Mouse (Mus musculus) adrenal gland, postnatal 14 days (tissue): ENCODE data around the gene Arhgef19. TPM values are rescaled to one million over a fixed set of nuclear protein-coding genes. Genes with fewer than 3 reads are reported as not detected.

Source experiments
- DNase-seq: peaks from one replicate; pipeline ENCODE4 v3.0.0; 2021; ENCODE audit warnings: mixed read lengths
- long read RNA-seq, 2 experiments: library from polyadenylated mRNA; stranded (forward); transcript quantifications; one replicate each; pipeline ENCODE4 v2.0.0; 2021
- total RNA-seq: library from RNA; stranded (reverse); gene quantifications from 2 replicates; pipeline ENCODE4 v1.2.3, GENCODE M21; 2021

Gene Arhgef19
- 35.9 and 36.8 TPM in 2 replicates for total RNA-seq
- long read RNA-seq, experiment 1, partial matches to known transcripts, result 11 of 70 reads
- long read RNA-seq, experiment 1, other reads (novel, unspliced or antisense), result 59 of 70 reads
- long read RNA-seq, experiment 2, partial matches to known transcripts, result 4 of 39 reads
- long read RNA-seq, experiment 2, other reads (novel, unspliced or antisense), result 35 of 39 reads

DNA sequence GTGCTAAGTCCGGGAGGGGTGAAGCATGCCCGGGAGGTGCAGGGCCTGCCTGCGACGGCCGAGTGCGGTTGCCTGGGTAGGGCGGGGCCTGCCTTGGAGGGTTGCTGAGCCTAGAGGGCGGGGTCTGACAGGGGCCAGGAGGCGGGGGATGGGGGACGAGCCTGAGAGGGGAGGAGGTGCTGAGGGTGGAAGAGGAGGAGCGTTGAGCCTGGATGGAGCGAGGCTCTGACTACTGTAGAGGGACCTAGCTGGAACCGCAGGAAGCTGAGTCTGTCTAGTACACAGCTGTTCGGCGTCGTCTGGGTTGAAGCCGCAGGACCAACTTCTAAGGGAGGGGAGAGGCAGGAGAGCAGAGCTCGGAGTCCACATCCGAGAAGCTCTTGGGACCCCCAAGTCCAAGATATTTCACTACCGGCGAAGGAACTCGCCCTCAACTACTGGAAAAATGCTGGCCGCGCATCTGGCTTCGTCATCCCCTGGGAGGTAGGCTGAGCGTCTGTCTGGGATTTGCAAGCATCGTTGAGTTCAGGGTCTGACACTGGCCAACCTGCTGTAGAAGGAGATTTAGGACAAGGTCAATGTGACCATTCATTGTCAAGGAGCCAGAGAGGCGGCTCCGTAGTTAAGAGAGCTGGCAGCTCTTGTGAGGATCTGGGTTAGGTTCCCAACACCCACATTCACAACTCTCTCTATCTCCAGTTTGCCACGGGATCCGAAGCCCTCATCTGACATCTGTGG is at the start of gene Arhgef19:
Gene Arhgef19, plus strand, starts transcription at position 112 of the 738 bp plus-strand sequence.
- peak; percentile 98 for DNase-seq

DNA sequence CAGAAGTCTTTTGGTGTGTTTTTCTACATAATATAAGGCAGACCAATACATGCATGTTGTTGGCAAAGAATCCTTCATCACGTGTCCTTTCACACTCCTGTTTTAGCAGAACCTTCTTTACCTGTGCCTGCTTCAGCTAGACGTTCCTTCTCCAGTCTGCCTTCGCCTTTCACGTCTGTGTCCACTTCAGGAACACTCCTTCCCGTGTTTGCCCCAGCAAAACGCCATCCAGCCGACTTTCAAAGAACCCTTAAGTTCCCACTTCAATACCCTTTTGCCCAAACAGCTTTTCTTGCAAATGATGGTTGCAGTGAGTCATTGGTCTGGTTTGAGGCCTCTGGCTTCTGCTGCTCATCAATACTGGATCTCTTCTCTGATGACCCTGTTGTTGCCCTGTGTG is 48.0 kb upstream of the Arhgef19 start:
- DNase-seq, result no peak

DNA sequence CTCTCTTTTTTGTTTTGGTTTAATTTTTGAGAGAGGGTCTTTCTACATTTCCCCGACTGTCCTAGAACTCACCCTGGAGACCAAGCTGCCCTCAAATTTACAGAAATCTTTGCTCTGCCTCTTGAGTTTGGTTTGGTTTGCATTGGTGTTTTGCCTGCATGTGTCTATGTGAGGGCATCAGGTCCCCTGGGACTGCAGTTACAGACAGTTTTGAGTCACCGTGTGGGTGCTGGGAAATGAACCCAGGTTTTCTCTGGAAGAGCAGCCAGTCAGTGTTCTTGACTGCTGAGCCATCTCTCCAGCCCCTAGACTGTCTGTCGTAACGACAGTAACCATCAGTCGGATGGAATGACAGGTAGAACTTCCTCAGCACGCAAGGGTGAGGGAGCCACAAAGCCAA is 44.7 kb upstream of the Arhgef19 start:
- no peak for DNase-seq

DNA sequence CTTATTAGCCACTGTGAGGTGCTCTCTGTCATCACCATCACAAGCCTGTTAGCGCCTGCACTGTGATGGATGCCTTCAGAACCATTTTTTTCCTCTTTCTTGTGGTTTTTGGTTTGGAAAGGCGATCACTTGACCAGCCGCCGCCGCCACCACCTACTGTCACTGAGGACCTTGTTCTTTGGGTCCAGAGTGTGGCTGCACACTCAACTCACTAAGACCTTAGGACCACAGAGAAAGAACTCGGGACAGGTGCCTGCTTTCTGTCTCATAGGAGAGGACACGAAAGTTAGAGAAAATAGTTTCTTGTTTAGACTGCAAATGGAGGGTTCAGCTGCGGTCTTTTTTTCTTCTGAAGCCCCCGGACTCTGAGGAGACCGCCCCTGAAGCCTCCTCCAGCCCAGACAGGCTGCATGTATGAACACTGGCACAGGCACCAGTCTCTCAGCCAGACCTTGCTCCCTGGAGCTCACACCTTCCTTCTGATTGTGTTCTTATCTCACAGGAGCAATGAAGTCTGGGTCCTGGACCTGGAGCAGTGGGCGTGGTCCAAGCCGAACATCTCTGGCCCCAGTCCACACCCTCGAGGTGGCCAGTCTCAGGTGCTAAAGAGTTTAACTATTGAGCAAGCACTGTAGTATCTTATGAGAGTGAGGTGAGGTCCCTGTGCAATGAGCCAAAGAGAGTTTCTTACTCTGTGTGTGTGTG is 42.2 kb upstream of the Arhgef19 start:
- no peak for DNase-seq

DNA sequence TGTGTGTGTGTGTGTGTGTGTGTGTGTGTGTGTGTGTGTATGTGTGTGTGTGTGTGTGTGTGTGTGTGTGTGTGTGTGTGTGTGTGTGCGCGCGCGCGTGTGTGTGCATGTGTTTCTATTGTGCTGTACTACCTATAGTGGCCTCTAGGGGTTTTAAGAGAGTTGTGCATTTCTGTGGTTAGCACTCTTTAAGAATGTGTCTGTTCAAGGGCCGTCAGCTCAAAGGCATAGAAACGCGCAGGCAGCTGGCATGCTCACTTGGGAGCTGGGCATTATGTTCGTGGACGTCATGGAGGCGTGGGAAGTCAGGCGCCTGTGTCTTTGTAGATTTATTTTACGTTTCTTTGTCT is 41.6 kb upstream of the Arhgef19 start:
- no peak for DNase-seq

DNA sequence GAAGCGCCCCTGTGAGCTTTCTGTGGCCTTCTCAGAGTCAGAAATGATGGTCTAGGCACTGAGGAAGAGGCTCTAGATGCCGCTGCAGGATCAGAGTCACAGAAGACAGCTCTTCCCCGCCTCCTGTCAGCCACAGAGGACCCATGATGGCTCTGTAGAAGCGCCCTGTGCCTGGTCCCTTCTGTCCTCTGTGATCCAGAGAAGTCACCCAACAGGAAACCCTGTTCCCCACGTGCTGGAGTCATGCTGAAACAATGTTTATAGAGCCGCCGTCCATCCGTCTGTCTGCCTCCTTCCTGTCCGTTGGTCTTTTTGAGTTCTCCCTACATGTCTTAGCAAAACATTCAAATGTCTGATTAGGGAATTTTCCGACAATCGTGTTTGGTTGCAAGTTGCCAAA is 38.4 kb upstream of the Arhgef19 start:
- DNase-seq, result peak; percentile 11

DNA sequence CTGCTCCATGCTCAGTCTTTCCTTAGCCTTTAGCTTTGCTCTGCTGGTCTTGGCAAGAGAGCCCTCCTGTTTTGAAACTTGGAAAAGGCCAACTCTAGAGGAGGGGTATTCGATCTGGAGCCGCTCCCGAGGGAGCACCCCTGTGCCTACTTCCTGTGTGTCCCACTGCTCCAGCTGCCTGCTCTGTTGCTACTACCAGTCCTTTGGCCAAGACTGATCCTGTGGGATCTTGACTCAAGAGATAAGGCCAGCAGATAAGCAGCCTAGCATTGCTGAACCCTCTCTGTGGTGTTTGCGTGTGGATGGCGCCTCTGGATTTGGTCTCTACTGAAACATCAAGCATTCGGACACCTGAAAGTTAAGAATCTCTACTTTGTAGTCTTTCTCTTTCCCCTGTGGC is 37.1 kb upstream of the Arhgef19 start:
- DNase-seq, result peak; percentile 15

DNA sequence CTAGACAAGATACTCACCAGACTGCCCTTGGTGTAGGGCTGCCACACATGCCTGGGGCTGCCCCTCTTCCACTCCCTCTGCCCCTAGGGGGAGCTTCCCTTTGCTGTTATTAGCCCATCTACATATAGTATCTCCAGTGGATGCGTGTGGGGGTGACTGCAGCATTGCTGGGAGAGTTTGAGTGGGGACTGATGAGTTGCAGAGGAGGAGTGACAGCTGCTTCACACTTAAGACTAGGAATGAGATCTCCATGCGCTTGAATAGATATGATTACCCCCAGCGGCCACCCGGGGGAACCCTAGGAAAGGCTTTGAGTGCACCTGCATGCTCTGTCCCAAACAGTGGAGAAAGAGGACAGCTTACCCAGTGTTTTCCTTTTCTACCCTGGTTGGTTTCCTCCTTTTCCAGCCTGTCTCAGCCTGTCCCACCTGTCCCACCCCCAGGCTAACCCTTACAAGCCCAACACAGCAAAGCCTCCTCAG is 34.7 kb upstream of the Arhgef19 start:
- peak; percentile 69 for DNase-seq

DNA sequence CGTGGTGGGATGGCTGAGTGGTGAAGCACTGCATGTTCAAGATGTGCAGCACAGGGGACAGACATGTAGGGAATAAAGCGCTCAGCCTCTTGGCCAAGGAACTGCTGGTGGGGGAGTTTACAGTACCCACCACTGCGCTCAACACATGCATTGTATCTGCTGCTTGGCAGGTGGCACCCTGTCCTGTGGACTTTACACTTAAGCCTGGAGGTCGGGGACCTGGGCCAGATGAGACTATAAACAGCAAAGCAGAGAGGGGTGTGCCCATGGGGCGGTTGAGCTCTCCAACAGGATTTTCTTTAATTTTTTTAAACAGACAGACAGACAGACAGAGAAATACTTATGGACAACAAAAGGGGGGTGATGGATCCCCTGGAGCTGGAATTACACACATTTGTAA is 32.2 kb upstream of the Arhgef19 start:
- DNase-seq, result no peak

DNA sequence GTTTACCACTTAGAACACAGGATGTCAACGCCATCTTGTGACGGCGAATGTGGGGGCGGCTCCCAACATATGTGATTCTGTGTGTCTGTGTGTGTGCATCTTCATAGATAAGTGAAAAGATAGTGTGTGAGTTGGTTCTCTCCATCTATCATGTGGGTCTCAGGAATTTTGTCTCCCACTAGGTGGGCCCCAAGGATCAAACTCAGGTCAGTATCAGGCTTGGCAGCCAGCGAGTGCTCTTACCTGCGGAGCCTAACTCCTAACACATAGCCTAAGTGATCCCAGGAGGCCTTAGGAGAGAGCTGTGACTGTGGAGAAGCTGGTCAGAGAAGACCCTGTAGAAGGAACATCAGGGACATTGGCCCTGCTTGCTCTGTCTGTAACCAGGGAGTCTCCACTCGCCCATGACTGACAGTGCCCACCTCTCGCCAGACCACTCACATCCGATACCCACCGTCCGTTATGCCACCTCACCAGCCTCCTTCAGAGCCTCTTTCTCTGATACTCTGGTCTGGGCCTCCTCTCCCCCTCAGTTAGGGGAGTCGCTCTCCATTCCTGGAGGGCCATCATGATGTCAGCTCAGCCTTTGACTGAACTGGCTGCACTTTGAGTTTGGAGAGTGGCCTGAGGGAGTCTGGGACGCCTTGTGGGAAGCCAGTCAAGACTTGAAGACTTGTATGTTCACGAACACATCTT is 28.6 kb upstream of the Arhgef19 start:
- DNase-seq, result no peak

DNA sequence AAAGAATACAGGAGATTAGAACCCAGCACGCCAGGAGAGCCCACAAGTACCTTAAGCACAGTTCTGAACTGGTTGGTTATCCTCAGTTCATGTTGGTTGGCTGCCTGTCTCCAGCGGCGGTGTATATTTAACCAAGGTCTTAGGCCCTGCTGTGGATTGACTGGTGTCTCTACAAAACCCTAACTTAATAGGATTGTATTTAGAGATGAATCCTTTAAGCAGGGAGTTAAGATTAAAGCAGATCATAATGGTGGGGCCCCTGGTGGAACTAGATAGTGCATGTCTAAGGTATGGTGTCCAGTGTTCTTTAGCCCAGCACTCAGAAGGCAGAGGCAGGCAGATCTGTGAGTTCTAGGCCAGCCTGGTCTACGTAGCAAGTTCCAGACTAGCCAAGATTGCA is 27.7 kb upstream of the Arhgef19 start:
- DNase-seq, result no peak

DNA sequence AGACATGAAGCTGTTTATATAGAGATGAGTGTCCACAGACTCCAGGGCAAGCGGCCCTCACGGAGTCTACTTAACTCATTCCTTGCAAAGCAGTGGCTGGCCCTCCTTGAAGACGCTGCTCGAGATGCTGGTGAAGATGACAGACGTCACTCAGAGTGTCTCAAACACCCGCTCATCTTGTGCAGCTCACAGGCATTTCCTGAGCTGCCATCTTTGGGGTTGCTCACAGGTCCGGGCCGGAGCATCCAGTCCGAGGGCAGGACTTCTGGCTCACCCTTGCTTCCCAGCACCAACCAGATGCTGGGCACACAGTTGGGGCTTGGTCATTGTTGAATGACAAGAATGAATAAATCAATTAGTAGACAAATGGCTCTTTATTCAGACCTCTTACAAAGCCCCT is 26.4 kb upstream of the Arhgef19 start:
- no peak for DNase-seq

DNA sequence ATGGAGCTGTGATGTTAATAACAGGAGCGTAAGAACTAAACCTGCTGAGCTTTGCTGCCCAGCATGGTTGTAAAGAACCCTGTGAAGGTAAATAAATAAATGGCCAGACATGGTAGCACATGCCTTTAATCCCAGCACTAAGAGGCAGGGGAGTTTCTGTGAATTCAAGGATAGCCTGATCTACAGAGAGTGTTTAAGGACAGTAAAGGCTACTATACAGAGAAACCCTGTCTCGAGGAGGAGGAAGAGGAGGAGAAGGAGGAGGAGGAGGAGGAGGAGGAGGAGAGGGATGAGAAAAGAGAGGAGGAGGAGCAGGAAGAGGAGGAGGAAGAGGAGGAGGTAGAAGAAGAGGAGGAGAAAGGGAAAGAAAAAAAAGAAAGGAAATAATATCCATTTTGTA is 26.0 kb upstream of the Arhgef19 start:
- no peak for DNase-seq

DNA sequence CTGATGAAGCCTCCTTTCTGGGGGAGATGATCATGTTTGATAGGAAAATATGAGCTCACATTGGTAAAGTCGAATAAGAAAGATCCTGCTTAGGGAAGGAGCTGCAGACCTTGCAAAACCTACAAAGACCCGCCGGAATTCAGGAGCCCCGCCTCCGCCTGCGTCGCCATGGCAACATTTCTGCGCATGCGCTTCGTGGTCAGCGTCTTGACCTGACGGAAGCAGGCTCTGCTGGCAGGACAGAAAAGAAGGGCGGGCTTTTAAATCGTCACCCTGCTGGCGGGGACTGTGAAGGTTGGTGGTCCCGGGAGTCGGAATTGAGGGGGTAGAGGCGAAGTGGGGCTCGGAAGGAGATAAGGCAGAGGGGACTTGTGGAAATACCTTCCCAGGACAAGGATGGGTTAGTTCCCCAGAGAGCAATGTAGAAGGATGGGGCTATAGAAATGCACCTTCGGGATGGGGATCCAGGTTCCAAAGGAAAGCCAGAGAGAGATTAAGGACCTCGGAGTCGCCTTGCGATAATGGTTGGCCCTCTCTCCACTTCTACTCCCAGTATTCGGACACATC is 25.4 kb upstream of the Arhgef19 start, which contains the start of gene Rsg1:
Gene Rsg1, plus strand, starts transcription at position 187 of the 567 bp plus-strand sequence.
- peak; percentile 95 for DNase-seq

DNA sequence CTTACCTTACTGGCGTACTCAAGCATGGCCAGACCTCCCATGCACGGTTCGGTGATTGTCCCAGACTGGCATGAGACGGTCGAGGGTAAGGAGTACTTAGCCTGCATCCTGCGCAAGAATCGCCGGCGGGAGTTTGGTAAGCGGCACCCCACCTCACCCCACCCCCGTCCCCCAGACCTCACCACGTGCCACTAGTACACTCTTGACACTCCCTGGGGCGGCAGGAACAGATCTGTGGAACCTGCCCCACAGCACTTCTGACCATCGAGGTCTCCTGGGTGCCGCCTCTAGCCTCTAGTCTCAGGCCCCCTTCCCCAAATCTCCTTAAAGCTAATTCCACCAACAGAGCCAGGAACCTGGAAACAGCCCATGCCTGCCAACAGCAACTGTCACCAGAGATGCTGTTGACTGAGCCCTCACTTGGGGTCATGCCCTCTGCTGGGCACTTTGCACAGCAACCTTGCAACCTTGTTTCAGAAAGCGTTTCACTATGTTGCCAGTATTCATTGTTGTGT is 24.9 kb upstream of the Arhgef19 start:
- DNase-seq, result peak; percentile 61

DNA sequence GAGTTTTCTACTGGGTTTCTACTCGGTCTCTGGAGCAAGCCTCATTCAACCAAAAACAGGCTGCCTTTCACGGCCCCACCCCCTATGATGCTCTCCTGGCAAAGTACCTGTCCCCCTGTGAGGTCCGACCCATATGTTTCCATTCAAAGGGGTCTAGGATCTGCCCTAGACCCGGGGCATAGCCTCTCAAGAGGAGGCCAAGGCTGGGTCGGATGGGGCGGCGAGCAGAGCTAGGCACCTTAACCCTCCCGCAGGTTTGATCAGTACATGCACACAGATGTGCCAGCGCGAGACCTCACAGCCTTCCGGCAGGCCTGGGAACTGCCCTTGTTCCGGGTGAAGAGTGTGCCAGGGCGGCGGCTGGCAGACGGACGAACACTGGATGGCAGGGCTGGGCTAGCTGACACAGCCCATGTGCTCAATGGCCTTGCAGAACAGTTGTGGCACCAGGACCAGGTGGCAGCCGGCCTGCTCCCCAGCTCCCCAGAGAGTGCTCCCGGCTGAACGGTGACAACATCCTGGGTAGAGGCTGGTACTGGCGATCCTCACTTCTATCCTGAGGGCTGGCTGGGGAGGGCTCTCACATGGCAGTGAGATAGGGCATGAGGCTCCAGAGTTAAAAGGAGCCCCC is 19.6 kb upstream of the Arhgef19 start:
- DNase-seq, result peak; percentile 73

DNA sequence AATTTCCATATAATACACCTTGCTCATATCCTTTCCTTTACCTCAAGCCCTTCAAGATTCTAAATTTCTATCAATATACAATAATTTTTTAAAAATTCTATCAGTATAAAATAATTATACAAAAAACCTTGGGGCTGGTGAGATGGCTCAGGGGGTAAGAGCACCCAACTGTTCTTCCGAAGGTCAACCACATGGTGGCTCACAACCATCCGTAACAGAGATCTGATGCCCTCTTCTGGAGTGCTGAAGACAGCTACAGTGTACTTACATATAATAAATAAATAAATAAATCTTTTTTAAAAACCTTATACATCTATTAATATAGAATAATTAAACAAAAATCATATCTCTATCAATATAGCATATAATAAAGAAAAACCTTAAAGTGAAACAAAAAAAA is 17.5 kb upstream of the Arhgef19 start:
- no peak for DNase-seq

DNA sequence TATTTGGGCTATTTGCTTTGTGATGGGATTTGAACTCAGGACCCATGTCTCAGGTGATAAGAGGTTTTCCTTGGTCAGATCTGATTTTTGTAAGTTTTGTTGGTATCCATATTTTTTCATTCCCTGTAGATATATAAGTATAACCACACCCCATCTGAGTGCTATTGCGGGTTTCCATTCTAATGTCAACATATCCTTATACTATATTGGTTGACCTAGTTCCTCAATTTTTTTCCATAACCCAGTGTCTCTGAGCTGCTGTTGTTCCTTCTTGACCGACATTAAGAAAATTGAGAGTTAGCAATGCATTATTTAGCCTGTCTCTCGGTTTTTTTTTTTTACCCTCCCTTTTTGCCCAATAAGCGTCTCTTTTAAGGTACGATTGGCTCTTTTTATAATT is 16.5 kb upstream of the Arhgef19 start:
- DNase-seq, result no peak

DNA sequence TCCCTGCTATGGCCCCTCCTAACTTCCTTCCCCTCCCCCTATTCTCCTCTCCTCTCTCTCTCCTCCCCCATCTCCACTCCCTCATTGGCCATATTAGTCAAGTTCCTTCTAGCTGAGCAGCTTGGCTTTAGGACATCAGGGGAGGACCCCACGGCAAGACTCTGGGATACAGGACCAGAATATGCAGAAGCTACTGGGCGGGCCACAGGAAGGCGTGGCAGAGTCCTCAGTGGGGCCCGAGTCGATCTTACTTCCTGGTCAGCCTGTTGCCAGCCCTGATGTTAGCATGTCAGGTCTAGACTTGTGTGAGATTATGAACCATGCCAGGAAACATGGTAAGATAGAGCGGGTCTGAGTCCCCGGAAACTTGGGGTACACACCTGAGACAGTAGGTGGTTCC is 10.6 kb upstream of the Arhgef19 start:
- DNase-seq, result no peak

DNA sequence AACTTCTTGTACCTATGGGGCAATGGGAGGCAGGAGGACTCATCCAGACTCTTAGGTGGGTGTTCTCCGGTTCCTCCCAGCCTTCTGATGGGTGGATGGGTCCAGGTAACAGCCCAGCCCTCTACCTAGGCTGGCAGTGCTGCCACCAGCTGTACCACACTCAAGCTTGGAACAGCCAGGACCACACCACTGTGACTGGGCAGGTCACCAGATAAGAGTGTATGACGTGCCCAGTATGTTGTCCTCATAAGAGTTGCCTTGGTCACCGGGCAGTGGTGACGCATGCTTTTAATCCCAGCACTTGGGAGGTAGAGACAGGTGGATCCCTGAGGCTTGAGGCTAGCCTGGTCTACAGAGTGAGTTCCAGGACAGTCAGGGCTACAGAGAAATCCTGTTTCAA is 6.1 kb upstream of the Arhgef19 start:
- no peak for DNase-seq

DNA sequence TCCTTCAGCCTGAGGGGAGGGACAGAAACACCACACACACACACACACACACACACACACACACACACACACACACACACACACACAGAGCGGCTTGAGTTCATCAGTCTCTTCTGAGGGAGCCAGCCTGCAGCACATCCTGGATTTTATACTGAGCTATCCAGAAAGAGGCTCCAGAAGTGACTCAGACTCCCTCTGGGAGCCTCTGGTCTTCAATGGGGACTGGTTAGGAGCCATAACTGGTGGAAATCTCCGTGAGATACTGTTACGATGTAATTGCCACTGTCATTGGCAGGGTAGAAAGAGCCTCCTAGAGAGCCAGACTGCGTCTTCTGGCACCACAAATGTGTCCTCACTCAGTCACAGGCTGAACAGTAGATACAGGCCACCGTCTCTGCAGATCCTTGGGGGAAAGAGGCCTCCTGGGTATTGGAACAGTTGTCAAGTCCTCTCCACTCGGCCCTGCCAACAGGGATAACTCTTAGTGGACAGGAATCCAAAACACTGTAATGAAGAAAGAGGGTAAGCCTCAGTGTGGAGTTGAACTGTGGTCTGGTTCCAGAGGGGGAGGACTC is 3.7 kb upstream of the Arhgef19 start:
- DNase-seq, result no peak
